Mouse (Mus musculus): ENCODE measurements at regions not wholly inside any gene's neighbourhood (a gene's known extent, or its start where the extent isn't known, plus 50 kb on each side); places are given as distances from the start of the nearest gene placed in this dataset.
"Not testable (repeated sequence)": the region's sequence is repeated elsewhere in the genome, so short reads cannot be mapped to it uniquely, and the experiment has no call there.

GRCm38 (mm10) chr6:64948839-64949238 is 93.5 kb upstream of the Smarcad1 start:
- not testable (repeated sequence) for TF ChIP-seq CTCF, EP300 (IDR thresholded peaks at IDR 0.05; ENCODE audit: low read depth)
